Mouse (Mus musculus): ENCODE results near the gene Tmem231.
A peak's percentile ranks its signal among the peaks of the same experiment; 100 is the strongest.

Tmem231 gene

GRCm38 (mm10) chr8:111902080-111902479, 31.6 kb downstream of the Tmem231 start:
- no peak for DNase-seq

DNA sequence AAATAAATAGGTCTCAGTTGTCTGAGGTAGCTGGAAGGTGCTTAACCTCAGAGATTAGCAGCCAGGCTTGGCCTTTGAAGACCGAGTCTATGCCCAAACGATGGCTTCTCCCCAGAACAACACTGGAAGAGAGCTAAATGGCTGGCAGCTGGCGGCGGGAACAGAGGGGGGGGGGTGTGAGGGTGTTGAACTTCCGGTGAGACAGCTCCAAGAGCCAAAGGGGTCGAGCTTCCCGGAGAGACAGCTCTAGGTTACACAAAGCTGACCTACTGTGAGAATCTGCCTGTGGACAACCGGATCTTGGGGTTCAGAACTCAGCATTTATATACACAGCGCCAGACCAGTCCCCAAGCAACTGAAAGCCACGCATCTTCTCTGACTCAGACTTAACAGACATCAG, 35.1 kb downstream of the Tmem231 start:
- no peak for DNase-seq

- no peak for DNase-seq
Observed at GRCm38 (mm10) chr8:111894955-111895354, 38.7 kb downstream of the Tmem231 start.

GRCm38 (mm10) chr8:111892615-111893014, 41.1 kb downstream of the Tmem231 start:
- DNase-seq, result no peak

- DNase-seq, result no peak
Observed at GRCm38 (mm10) chr8:111891983-111892382, 41.7 kb downstream of the Tmem231 start.

GRCm38 (mm10) chr8:111890911-111891303, 42.8 kb downstream of the Tmem231 start:
- no peak for DNase-seq

GRCm38 (mm10) chr8:111889931-111890910, 43.5 kb downstream of the Tmem231 start:
- peak; percentile 34 for DNase-seq

DNA sequence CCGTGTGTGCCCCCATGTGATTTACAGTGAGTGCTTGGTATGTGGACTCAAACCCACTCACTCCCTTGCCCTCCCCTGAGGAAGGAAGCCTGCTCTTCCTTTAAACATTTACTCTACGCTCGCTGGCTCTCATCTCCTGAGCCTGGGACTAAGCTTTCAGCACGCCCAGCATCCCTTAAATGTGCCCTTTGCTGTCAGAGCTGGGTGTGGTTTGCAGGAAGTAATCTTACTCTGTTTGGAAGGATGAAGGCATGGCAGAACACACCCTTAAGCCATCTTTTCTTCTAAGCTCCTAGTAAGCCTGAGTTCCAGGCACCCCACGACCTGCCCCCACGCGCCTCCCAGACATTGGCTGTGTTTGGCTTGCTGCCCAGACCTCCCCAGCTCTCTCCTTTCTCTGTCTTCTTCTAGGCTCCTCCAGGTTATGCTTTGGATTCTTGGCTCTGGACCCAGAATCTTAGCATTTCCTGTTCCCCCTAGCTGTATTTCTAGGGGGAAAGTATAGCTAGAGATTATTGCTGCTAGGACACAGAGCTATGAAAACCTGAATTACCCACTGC, 45.5 kb downstream of the Tmem231 start:
- DNase-seq, result no peak

DNA sequence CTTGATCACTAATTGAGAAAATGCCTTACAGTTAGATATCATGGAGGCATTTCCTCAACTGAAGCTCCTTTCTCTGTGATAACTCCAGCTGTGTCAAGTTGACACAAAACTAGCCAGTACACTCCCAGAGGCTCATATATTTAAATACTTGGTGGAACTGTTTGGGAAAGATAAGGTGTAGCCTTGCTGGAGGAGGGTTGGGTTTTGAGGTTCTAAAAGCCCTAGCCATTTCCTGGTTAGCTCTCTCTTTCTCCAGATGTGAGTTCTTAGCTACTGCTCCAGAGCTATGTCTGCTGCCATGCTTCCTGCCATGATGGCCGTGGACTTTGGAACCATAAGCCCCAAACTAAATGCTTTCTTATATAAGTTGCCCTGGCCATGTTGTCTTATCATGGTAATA, 46.2 kb downstream of the Tmem231 start:
- no peak for DNase-seq

DNA sequence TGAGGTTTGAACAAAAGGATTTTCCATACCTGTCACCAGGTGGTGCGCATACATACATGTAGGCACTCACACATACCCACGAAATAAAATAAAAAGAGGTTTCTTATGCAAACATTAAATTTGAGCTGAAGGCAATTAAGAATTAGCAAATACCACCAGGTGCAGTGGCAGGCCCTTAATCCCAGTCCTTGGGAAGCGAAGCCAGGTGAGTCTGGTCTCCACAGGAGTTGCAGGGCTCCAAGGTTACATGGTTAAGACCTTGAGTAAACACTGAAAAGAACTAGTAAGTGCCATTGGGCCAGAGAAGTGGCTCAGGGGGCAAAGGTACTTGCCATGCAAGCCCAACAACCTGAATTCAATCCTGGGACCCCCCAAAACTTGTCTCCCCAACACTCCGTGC, 50.1 kb downstream of the Tmem231 start:
- DNase-seq, result no peak

GRCm38 (mm10) chr8:111881591-111881990, 52.1 kb downstream of the Tmem231 start:
- DNase-seq, result peak; percentile 25

DNA sequence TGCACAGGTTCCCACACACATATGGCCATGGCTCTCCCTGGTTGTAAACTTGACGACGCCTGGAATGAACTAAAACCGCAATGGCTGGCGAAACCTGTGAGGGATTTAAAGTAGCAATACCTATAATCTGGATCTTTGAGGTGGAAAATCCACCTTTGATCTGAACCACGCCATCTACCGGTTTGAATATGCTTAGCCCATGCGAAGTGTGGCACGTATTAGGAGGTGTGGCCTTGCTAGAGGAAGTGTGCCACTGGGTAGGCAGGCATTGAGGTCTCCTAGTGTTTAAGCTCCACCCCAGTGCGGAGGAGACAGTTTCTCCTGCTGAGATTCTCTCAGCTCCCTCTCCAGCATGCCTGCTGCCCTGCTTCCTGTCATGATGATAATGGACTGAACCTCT, 56.0 kb downstream of the Tmem231 start:
- no peak for DNase-seq

DNA sequence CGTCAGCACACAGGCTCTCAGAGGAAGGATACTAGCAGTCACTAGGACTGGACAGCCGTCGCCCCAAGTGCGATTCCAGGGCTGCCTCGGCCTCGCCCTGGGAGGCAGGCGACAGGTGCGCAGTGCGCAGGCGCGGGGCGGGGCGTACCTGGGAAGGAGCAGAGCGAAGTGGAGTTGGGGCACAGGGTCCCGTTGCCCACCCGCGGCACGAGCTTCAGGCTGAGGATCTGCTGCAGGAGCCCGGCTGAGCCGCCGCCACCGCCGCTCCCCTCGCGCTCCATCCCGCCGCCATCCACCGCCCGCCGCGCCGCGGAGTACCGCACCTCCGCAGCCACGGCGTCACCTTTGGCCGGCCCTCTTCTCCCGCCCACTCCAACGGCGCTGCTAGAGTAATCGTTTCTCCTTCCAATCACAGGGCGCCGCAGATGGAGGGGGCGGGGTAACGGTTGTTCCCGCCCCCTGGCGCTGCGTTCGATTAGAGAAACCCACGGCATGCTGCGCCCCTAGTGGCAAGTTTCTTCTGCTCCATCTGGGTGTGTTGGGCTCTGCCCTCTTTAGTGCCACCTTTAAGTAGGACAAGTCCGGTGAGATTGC, 57.2 kb downstream of the Tmem231 start, which contains the start of gene Tmem170:
Tmem170 (minus strand) TSS at position 396 of the 594 bp plus-strand sequence.
- peak; percentile 98 for DNase-seq

GRCm38 (mm10) chr8:111875758-111876157, 57.9 kb downstream of the Tmem231 start:
- no peak for DNase-seq

DNA sequence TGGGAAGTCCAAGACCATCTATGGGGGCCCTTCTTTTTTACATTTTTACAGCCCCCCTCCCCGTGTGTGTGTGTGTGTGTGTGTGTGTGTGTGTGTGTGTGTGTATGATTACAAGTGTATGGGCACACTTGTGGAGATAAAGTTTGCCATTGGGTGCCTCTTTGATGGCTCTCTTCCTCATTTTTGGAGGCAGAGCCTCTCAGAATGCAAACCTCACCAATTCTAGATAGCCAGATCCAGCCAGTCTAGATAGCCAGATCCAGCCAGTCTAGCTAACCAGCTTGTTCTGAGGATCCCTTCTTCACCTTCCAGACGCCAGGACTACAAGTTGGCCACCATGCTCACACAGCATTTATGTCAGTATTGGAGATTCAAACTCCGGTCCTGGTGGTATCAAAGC, 62.4 kb downstream of the Tmem231 start:
- DNase-seq, result no peak

DNA sequence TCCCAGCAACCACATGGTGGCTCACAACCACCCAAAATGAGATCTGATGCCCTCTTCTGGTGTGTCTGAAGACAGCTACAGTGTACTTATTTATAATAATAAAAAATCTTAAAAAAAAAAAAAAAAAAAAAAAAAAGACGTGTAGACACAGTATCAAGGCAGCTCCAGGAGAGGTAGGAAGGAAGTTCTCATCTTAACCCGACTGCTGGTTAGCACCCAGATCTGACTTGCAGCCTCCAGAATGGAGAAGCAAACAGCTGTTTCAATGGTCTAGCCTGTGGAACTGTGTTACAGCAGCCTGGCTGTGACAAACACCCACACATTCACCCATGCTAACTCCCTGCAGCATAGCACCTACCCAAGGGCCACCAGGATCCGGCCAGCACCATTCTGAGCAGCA, 63.3 kb downstream of the Tmem231 start:
- no peak for DNase-seq

- DNase-seq, result no peak
Observed at GRCm38 (mm10) chr8:111868664-111869063, 65.0 kb downstream of the Tmem231 start.

- no peak for DNase-seq
Observed at GRCm38 (mm10) chr8:111865857-111866256, 67.8 kb downstream of the Tmem231 start.

DNA sequence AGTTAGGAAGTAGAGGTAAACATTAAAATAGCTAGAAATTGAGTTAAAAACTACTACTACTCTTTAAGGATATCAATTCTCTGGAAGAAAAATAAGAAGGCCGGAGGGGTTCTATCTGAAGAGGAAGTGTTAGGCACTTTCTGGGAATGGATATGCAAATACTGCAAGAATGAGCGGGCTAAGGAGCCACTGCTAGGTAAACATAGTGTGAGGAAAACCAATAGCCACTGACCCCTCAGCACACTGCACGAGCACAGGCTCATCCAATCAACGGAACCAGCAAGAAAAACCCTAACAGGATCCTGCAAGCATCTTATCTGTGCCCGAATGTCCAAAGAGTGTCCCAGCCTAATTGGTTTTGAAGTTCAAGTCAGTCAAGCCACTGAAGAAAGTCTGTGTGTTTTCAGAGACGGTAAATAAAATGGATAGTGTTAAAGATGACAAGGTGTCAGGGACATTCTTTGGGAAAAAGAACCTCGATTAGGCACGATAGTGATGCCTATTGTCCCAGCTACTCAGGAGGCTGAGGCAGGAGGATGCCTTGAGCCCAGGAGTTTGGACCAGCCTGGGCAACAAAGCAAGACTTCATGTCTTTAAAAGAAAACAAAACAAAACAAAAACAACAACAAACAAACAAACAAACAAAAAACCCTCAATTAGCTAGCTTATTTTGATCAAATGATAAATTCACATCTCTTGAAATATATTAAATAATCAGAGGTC, 68.4 kb downstream of the Tmem231 start:
- no peak for DNase-seq

GRCm38 (mm10) chr8:111864648-111865047, 69.0 kb downstream of the Tmem231 start:
- no peak for DNase-seq

DNA sequence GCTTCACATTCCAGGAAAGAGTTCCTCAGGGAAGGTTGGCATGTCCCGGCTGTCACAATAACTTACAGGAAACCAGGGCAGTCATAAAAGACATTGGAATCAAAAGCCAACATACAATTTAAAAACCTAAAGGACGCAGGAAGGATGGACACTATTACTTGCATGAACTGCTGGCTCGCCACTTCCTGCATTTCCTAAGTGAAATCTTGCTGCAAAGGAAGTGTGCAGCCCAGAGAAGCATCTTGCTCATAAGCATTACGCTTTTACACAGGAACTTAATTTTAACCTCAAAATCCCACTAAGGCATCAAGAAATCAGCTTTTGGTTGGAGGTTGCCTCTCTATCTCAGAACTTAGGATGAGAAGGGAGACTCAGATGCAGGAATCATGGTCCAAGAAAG, 70.4 kb downstream of the Tmem231 start:
- DNase-seq, result no peak
